Mouse (Mus musculus): ENCODE measurements at regions not wholly inside any gene's neighbourhood (a gene's known extent, or its start where the extent isn't known, plus 50 kb on each side); places are given as distances from the start of the nearest gene placed in this dataset.

- TF ChIP-seq CTCF (IDR thresholded peaks at IDR 0.05; ENCODE audit: low read depth) (no peak), EP300 (IDR thresholded peaks at IDR 0.05; ENCODE audit: low read depth) (no peak)
Measured at GRCm38 (mm10) chr11:111563171-111563570, 497.2 kb downstream of the Kcnj2 start.
